Mouse (Mus musculus) kidney, adult 2 months (tissue): Measurements from ENCODE around the gene Trappc6b.

Source experiments
- CTCF ChIP-seq: fragments of 200-500 bp; conservative IDR thresholded peaks from 2 replicates; pipeline ENCODE4 v1.5.1; 2011; ENCODE audit warnings: low read depth, mild to moderate bottlenecking, control low read depth, low read length, moderate library complexity, mixed read lengths; ENCODE audit not compliant: insufficient read depth, insufficient read length
- POLR2A ChIP-seq: fragments of 200-500 bp; IDR thresholded peaks from one replicate; pipeline ENCODE4 v1.6.1; 2011; ENCODE audit warnings: low read depth, low read length, control low read depth

GRCm38 (mm10) chr12:59039162-59039970 is 21.9 kb downstream of the Trappc6b start:
- TF ChIP-seq CTCF (no peak), POLR2A (no peak)
